Mouse (Mus musculus) MEL-GATA-1-ER (cell line): Measurements from ENCODE around the gene Lgr6.

Experiments
- DNase-seq: peaks from one replicate; pipeline ENCODE4 v3.0.0-alpha.2; 2012; ENCODE audit warnings: low read depth; ENCODE audit errors: extremely low read depth

Lgr6 gene

GRCm38 (mm10) chr1:135016907-135017655 is 88.0 kb downstream of the Lgr6 start:
- no peak for DNase-seq

GRCm38 (mm10) chr1:135014921-135015445 is 90.1 kb downstream of the Lgr6 start:
- DNase-seq, result no peak

GRCm38 (mm10) chr1:135012472-135012871 is 92.6 kb downstream of the Lgr6 start:
- no peak for DNase-seq

- DNase-seq, result no peak
Observed at GRCm38 (mm10) chr1:135011912-135012311, 93.2 kb downstream of the Lgr6 start.

GRCm38 (mm10) chr1:135009833-135010232 is 95.2 kb downstream of the Lgr6 start:
- no peak for DNase-seq

GRCm38 (mm10) chr1:135005696-135006095 is 99.4 kb downstream of the Lgr6 start:
- DNase-seq, result no peak

- no peak for DNase-seq
Observed at GRCm38 (mm10) chr1:135003346-135003745, 101.7 kb downstream of the Lgr6 start.

GRCm38 (mm10) chr1:135000527-135000926 is 104.5 kb downstream of the Lgr6 start:
- DNase-seq, result peak; percentile 57

GRCm38 (mm10) chr1:134998231-134998630 is 106.8 kb downstream of the Lgr6 start:
- DNase-seq, result no peak

GRCm38 (mm10) chr1:134997568-134997967 is 107.5 kb downstream of the Lgr6 start:
- no peak for DNase-seq

- DNase-seq, result no peak
Observed at GRCm38 (mm10) chr1:134996471-134996870, 108.6 kb downstream of the Lgr6 start.

GRCm38 (mm10) chr1:134995954-134996353 is 109.1 kb downstream of the Lgr6 start:
- DNase-seq, result no peak

GRCm38 (mm10) chr1:134995437-134995836 is 109.6 kb downstream of the Lgr6 start:
- DNase-seq, result no peak

- DNase-seq, result no peak
Observed at GRCm38 (mm10) chr1:134994739-134995138, 110.3 kb downstream of the Lgr6 start.

- no peak for DNase-seq
Observed at GRCm38 (mm10) chr1:134992046-134992645, 112.9 kb downstream of the Lgr6 start.

GRCm38 (mm10) chr1:134989372-134989771 is 115.7 kb downstream of the Lgr6 start:
- DNase-seq, result peak; percentile 45

GRCm38 (mm10) chr1:134987962-134988341 is 117.1 kb downstream of the Lgr6 start:
- no peak for DNase-seq

- no peak for DNase-seq
Observed at GRCm38 (mm10) chr1:134987173-134987961, 117.7 kb downstream of the Lgr6 start.

- DNase-seq, result no peak
Observed at GRCm38 (mm10) chr1:134972920-134973319, 132.2 kb downstream of the Lgr6 start.

- DNase-seq, result no peak
Observed at GRCm38 (mm10) chr1:134965430-134965829, 139.6 kb downstream of the Lgr6 start.

GRCm38 (mm10) chr1:134962821-134963220 is 142.3 kb downstream of the Lgr6 start:
- no peak for DNase-seq
